Mouse (Mus musculus): ENCODE measurements around the gene 4930415O20Rik. TPM values are rescaled to one million over a fixed set of nuclear protein-coding genes. Genes with fewer than 3 reads are reported as not detected.

4930415O20Rik gene
- polyA plus RNA-seq, 1 experiment from 2014 or later, result not detected

GRCm38 (mm10) chr15:98537923-98538322 is 32.9 kb upstream of the 4930415O20Rik start:
- 71% methylated on average over 4 of the region's 4 CpGs for WGBS

GRCm38 (mm10) chr15:98541064-98541463 is 29.7 kb upstream of the 4930415O20Rik start:
- H3K4me2 ChIP-seq, result no peak overlapping the region
- no peaks in the 10 kb centered on the region for H3K4me1 ChIP-seq (replicated peaks)
- no peaks in the 10 kb centered on the region for H3K27me3 ChIP-seq (replicated peaks)
- no peaks in the 10 kb centered on the region for H3K9me3 ChIP-seq (replicated peaks)
- H3K27ac ChIP-seq (ENCODE audit: poor library complexity, severe bottlenecking), result no peak overlapping the region
- no peak overlapping the region for H3K9ac ChIP-seq
- ATAC-seq (ENCODE audit: insufficient number of reproducible peaks, low FRiP score), result no peak
- 84% methylated on average over 6 of the region's 6 CpGs for WGBS
- peaks cover 53% of the 10 kb centered on the region for H3K36me3 ChIP-seq
- H3K4me3 ChIP-seq, result no peak overlapping the region

More at GRCm38 (mm10) chr15:98537923-98538322, 32.9 kb upstream of the 4930415O20Rik start:
- no peaks in the 10 kb centered on the region for H3K27me3 ChIP-seq (replicated peaks)
- peaks cover 24% of the 10 kb centered on the region for H3K36me3 ChIP-seq
- no peaks in the 10 kb centered on the region for H3K9me3 ChIP-seq (replicated peaks)
- ATAC-seq (ENCODE audit: insufficient number of reproducible peaks, low FRiP score), result no peak
- no peak overlapping the region for H3K9ac ChIP-seq
- no peak overlapping the region for H3K4me3 ChIP-seq
- no peak overlapping the region for H3K4me2 ChIP-seq
- peaks cover 1% of the 10 kb centered on the region; the same call in 1 of the 2 replicates for H3K4me1 ChIP-seq (replicated peaks)
- H3K27ac ChIP-seq (ENCODE audit: poor library complexity, severe bottlenecking), result no peak overlapping the region

GRCm38 (mm10) chr15:98543341-98543740 is 27.5 kb upstream of the 4930415O20Rik start:
- no peak for ATAC-seq (ENCODE audit: insufficient number of reproducible peaks, low FRiP score)
- no peaks in the 10 kb centered on the region for H3K27me3 ChIP-seq (replicated peaks)
- H3K27ac ChIP-seq (ENCODE audit: poor library complexity, severe bottlenecking), result no peak overlapping the region
- no peaks in the 10 kb centered on the region for H3K9me3 ChIP-seq (replicated peaks)
- H3K4me2 ChIP-seq, result no peak overlapping the region
- H3K36me3 ChIP-seq, result peaks cover 72% of the 10 kb centered on the region
- no peak overlapping the region for H3K9ac ChIP-seq
- H3K4me3 ChIP-seq, result no peak overlapping the region
- H3K4me1 ChIP-seq (replicated peaks), result no peaks in the 10 kb centered on the region
- WGBS, result 90% methylated on average over 4 of the region's 4 CpGs

GRCm38 (mm10) chr15:98545151-98545550 is 25.7 kb upstream of the 4930415O20Rik start:
- WGBS, result 92% methylated on average over 3 of the region's 3 CpGs
- Histone ChIP-seq H3K27ac (ENCODE audit: poor library complexity, severe bottlenecking) (no peak overlapping the region), H3K4me1 (replicated peaks) (no peaks in the 10 kb centered on the region), H3K9me3 (replicated peaks) (no peaks in the 10 kb centered on the region), H3K9ac (no peak overlapping the region), H3K4me2 (no peak overlapping the region), H3K36me3 (peaks cover 77% of the 10 kb centered on the region), H3K4me3 (no peak overlapping the region), H3K27me3 (replicated peaks) (no peaks in the 10 kb centered on the region)
- no peak for ATAC-seq (ENCODE audit: insufficient number of reproducible peaks, low FRiP score)

GRCm38 (mm10) chr15:98546843-98547242 is 24.0 kb upstream of the 4930415O20Rik start:
- peaks cover 88% of the 10 kb centered on the region for H3K36me3 ChIP-seq
- no peak overlapping the region for H3K9ac ChIP-seq
- H3K27me3 ChIP-seq (replicated peaks), result no peaks in the 10 kb centered on the region
- H3K4me3 ChIP-seq, result no peak overlapping the region
- no peak for ATAC-seq (ENCODE audit: insufficient number of reproducible peaks, low FRiP score)
- no peaks in the 10 kb centered on the region for H3K9me3 ChIP-seq (replicated peaks)
- H3K27ac ChIP-seq (ENCODE audit: poor library complexity, severe bottlenecking), result no peak overlapping the region
- H3K4me1 ChIP-seq (replicated peaks), result no peaks in the 10 kb centered on the region
- H3K4me2 ChIP-seq, result no peak overlapping the region
- 90% methylated on average over 5 of the region's 5 CpGs for WGBS

- H3K9ac ChIP-seq, result no peak overlapping the region
- H3K4me2 ChIP-seq, result no peak overlapping the region
- H3K27me3 ChIP-seq (replicated peaks), result no peaks in the 10 kb centered on the region
- peaks cover 73% of the 10 kb centered on the region for H3K36me3 ChIP-seq
- H3K4me3 ChIP-seq, result no peak overlapping the region
- no peak for ATAC-seq (ENCODE audit: insufficient number of reproducible peaks, low FRiP score)
- H3K9me3 ChIP-seq (replicated peaks), result no peaks in the 10 kb centered on the region
- no peaks in the 10 kb centered on the region for H3K4me1 ChIP-seq (replicated peaks)
- WGBS, result 85% methylated on average over 2 of the region's 2 CpGs
- H3K27ac ChIP-seq (ENCODE audit: poor library complexity, severe bottlenecking), result no peak overlapping the region
Observed at GRCm38 (mm10) chr15:98552758-98553157, 18.0 kb upstream of the 4930415O20Rik start.

- Histone ChIP-seq H3K9ac (no peak overlapping the region), H3K4me1 (replicated peaks) (no peaks in the 10 kb centered on the region), H3K27ac (ENCODE audit: poor library complexity, severe bottlenecking) (no peak overlapping the region), H3K27me3 (replicated peaks) (no peaks in the 10 kb centered on the region), H3K4me2 (no peak overlapping the region), H3K36me3 (peaks cover 69% of the 10 kb centered on the region), H3K9me3 (replicated peaks) (no peaks in the 10 kb centered on the region), H3K4me3 (no peak overlapping the region)
- WGBS, result 90% methylated on average over 4 of the region's 4 CpGs
- no peak for ATAC-seq (ENCODE audit: insufficient number of reproducible peaks, low FRiP score)
Observed at GRCm38 (mm10) chr15:98555881-98556280, 14.9 kb upstream of the 4930415O20Rik start.

GRCm38 (mm10) chr15:98557186-98557585 is 13.6 kb upstream of the 4930415O20Rik start:
- WGBS, result 84% methylated on average over 5 of the region's 5 CpGs
- H3K36me3 ChIP-seq, result peaks cover 60% of the 10 kb centered on the region
- ATAC-seq (ENCODE audit: insufficient number of reproducible peaks, low FRiP score), result no peak

GRCm38 (mm10) chr15:98566973-98567277 is 3.9 kb upstream of the 4930415O20Rik start:
- no peaks in the 10 kb centered on the region for H3K27me3 ChIP-seq (replicated peaks)
- peak overlapping the region; percentile 81 for H3K4me2 ChIP-seq
- peaks cover 26% of the 10 kb centered on the region for H3K4me1 ChIP-seq (replicated peaks)
- H3K4me3 ChIP-seq, result peak overlapping the region; percentile 87
- H3K9ac ChIP-seq, result peak overlapping the region; percentile 97
- peak overlapping the region; percentile 98 for H3K27ac ChIP-seq (ENCODE audit: poor library complexity, severe bottlenecking)
- ATAC-seq (ENCODE audit: insufficient number of reproducible peaks, low FRiP score), result no peak
- WGBS, result under 1% methylated on average over 15 of the region's 15 CpGs
- H3K36me3 ChIP-seq, result peaks cover 23% of the 10 kb centered on the region
- no peaks in the 10 kb centered on the region for H3K9me3 ChIP-seq (replicated peaks)

More at GRCm38 (mm10) chr15:98557186-98557585, 13.6 kb upstream of the 4930415O20Rik start:
- no peaks in the 10 kb centered on the region for H3K4me1 ChIP-seq (replicated peaks)
- no peaks in the 10 kb centered on the region for H3K27me3 ChIP-seq (replicated peaks)
- no peak overlapping the region for H3K4me2 ChIP-seq
- no peak overlapping the region for H3K4me3 ChIP-seq
- no peak overlapping the region for H3K9ac ChIP-seq
- no peaks in the 10 kb centered on the region for H3K9me3 ChIP-seq (replicated peaks)
- H3K27ac ChIP-seq (ENCODE audit: poor library complexity, severe bottlenecking), result no peak overlapping the region

GRCm38 (mm10) chr15:98567278-98568134 is 3.3 kb upstream of the 4930415O20Rik start:
- under 1% methylated on average over 88 of the region's 88 CpGs for WGBS
- H3K9ac ChIP-seq, result peak overlapping the region; percentile 97
- H3K36me3 ChIP-seq, result peaks cover 21% of the 10 kb centered on the region
- H3K4me3 ChIP-seq, result peak overlapping the region; percentile 87
- peaks cover 26% of the 10 kb centered on the region for H3K4me1 ChIP-seq (replicated peaks)
- H3K4me2 ChIP-seq, result peak overlapping the region; percentile 94
- no peaks in the 10 kb centered on the region for H3K27me3 ChIP-seq (replicated peaks)
- peak overlapping the region; percentile 98 for H3K27ac ChIP-seq (ENCODE audit: poor library complexity, severe bottlenecking)
- no peaks in the 10 kb centered on the region for H3K9me3 ChIP-seq (replicated peaks)
- ATAC-seq (ENCODE audit: insufficient number of reproducible peaks, low FRiP score), result peak; percentile 96

GRCm38 (mm10) chr15:98568256-98569033 is 2.4 kb upstream of the 4930415O20Rik start:
- peak overlapping the region; percentile 94 for H3K27ac ChIP-seq (ENCODE audit: poor library complexity, severe bottlenecking)
- ATAC-seq (ENCODE audit: insufficient number of reproducible peaks, low FRiP score), result 0 out of 2 replicates have a peak, but pooled peaks have one; percentile 7
- WGBS, result 7% methylated on average over 22 of the region's 22 CpGs
- peak overlapping the region; percentile 85 for H3K9ac ChIP-seq
- H3K36me3 ChIP-seq, result peaks cover 12% of the 10 kb centered on the region
- peak overlapping the region; percentile 94 for H3K4me2 ChIP-seq
- H3K4me3 ChIP-seq, result peak overlapping the region; percentile 87
- no peaks in the 10 kb centered on the region for H3K9me3 ChIP-seq (replicated peaks)
- H3K4me1 ChIP-seq (replicated peaks), result peaks cover 26% of the 10 kb centered on the region
- H3K27me3 ChIP-seq (replicated peaks), result no peaks in the 10 kb centered on the region

Data from heart, embryonic 12.5 days (tissue).